Mouse (Mus musculus): ENCODE data around the gene Sh3bgrl3. TPM values are rescaled to one million over a fixed set of nuclear protein-coding genes. Genes with fewer than 3 reads are reported as not detected.
"Not testable (repeated sequence)": the region's sequence is repeated elsewhere in the genome, so short reads cannot be mapped to it uniquely, and the experiment has no call there.

Gene Sh3bgrl3
- total RNA-seq (2017): 320 to 400 TPM (median 328 TPM) in 3 replicates

GRCm38 (mm10) chr4:134128221-134128982 lies at the start of gene Sh3bgrl3:
Gene Sh3bgrl3, minus strand, starts transcription at chr4:134128789.
- peak; percentile 60 for ATAC-seq (replicated peaks; ENCODE audit: insufficient number of reproducible peaks, low FRiP score, low TSS enrichment, poor library complexity, severe bottlenecking)

GRCm38 (mm10) chr4:134172391-134172790 lies 43.8 kb upstream of the Sh3bgrl3 start:
- no peak for ATAC-seq (replicated peaks; ENCODE audit: insufficient number of reproducible peaks, low FRiP score, low TSS enrichment, poor library complexity, severe bottlenecking)

GRCm38 (mm10) chr4:134166906-134167305 lies 38.3 kb upstream of the Sh3bgrl3 start:
- peak; percentile 71 for ATAC-seq (replicated peaks; ENCODE audit: insufficient number of reproducible peaks, low FRiP score, low TSS enrichment, poor library complexity, severe bottlenecking)

GRCm38 (mm10) chr4:134165548-134166465 lies 37.2 kb upstream of the Sh3bgrl3 start:
- 0 out of 2 replicates have a peak, but pooled peaks have one; percentile 27 for ATAC-seq (replicated peaks; ENCODE audit: insufficient number of reproducible peaks, low FRiP score, low TSS enrichment, poor library complexity, severe bottlenecking)

- ATAC-seq (replicated peaks; ENCODE audit: insufficient number of reproducible peaks, low FRiP score, low TSS enrichment, poor library complexity, severe bottlenecking): 0 out of 2 replicates have a peak, but pooled peaks have one; percentile 31
These were observed 36.4 kb upstream of the Sh3bgrl3 start for GRCm38 (mm10) chr4:134165024-134165423.

- no peak for ATAC-seq (replicated peaks; ENCODE audit: insufficient number of reproducible peaks, low FRiP score, low TSS enrichment, poor library complexity, severe bottlenecking)
These were observed 36.0 kb upstream of the Sh3bgrl3 start for GRCm38 (mm10) chr4:134164591-134164990.

GRCm38 (mm10) chr4:134160071-134160470 lies 31.5 kb upstream of the Sh3bgrl3 start:
- not testable (repeated sequence) for ATAC-seq (replicated peaks; ENCODE audit: insufficient number of reproducible peaks, low FRiP score, low TSS enrichment, poor library complexity, severe bottlenecking)

- peak; percentile 43 for ATAC-seq (replicated peaks; ENCODE audit: insufficient number of reproducible peaks, low FRiP score, low TSS enrichment, poor library complexity, severe bottlenecking)
These were observed 30.2 kb upstream of the Sh3bgrl3 start for GRCm38 (mm10) chr4:134158774-134159173.

GRCm38 (mm10) chr4:134157558-134157957 lies 29.0 kb upstream of the Sh3bgrl3 start:
- no peak for ATAC-seq (replicated peaks; ENCODE audit: insufficient number of reproducible peaks, low FRiP score, low TSS enrichment, poor library complexity, severe bottlenecking)

- ATAC-seq (replicated peaks; ENCODE audit: insufficient number of reproducible peaks, low FRiP score, low TSS enrichment, poor library complexity, severe bottlenecking): no peak
These were observed 28.2 kb upstream of the Sh3bgrl3 start for GRCm38 (mm10) chr4:134156744-134157143.

- no peak for ATAC-seq (replicated peaks; ENCODE audit: insufficient number of reproducible peaks, low FRiP score, low TSS enrichment, poor library complexity, severe bottlenecking)
These were observed 27.4 kb upstream of the Sh3bgrl3 start for GRCm38 (mm10) chr4:134155961-134156465.

GRCm38 (mm10) chr4:134155531-134155930 lies 26.9 kb upstream of the Sh3bgrl3 start:
- no peak for ATAC-seq (replicated peaks; ENCODE audit: insufficient number of reproducible peaks, low FRiP score, low TSS enrichment, poor library complexity, severe bottlenecking)

- ATAC-seq (replicated peaks; ENCODE audit: insufficient number of reproducible peaks, low FRiP score, low TSS enrichment, poor library complexity, severe bottlenecking): no peak
These were observed 25.8 kb upstream of the Sh3bgrl3 start for GRCm38 (mm10) chr4:134154354-134154753.

- no peak for ATAC-seq (replicated peaks; ENCODE audit: insufficient number of reproducible peaks, low FRiP score, low TSS enrichment, poor library complexity, severe bottlenecking)
These were observed 25.1 kb upstream of the Sh3bgrl3 start for GRCm38 (mm10) chr4:134153656-134154055.

GRCm38 (mm10) chr4:134152112-134152511 lies 23.5 kb upstream of the Sh3bgrl3 start:
- no peak for ATAC-seq (replicated peaks; ENCODE audit: insufficient number of reproducible peaks, low FRiP score, low TSS enrichment, poor library complexity, severe bottlenecking)

- ATAC-seq (replicated peaks; ENCODE audit: insufficient number of reproducible peaks, low FRiP score, low TSS enrichment, poor library complexity, severe bottlenecking): 0 out of 2 replicates have a peak, but pooled peaks have one; percentile 66
These were observed 20.8 kb upstream of the Sh3bgrl3 start for GRCm38 (mm10) chr4:134149389-134149788.

- ATAC-seq (replicated peaks; ENCODE audit: insufficient number of reproducible peaks, low FRiP score, low TSS enrichment, poor library complexity, severe bottlenecking): not testable (repeated sequence)
These were observed 15.7 kb upstream of the Sh3bgrl3 start for GRCm38 (mm10) chr4:134144297-134144696.

GRCm38 (mm10) chr4:134138857-134139256 lies 10.3 kb upstream of the Sh3bgrl3 start:
- ATAC-seq (replicated peaks; ENCODE audit: insufficient number of reproducible peaks, low FRiP score, low TSS enrichment, poor library complexity, severe bottlenecking): no peak

- ATAC-seq (replicated peaks; ENCODE audit: insufficient number of reproducible peaks, low FRiP score, low TSS enrichment, poor library complexity, severe bottlenecking): no peak
These were observed 7.8 kb upstream of the Sh3bgrl3 start for GRCm38 (mm10) chr4:134136280-134136926.
